Mouse (Mus musculus) regulatory T cell (primary cell): Measurements from ENCODE around the gene Nol3.
"Not testable (repeated sequence)": the region's sequence is repeated elsewhere in the genome, so short reads cannot be mapped to it uniquely, and the experiment has no call there.

Experiments used
- in situ Hi-C: fragments of 300-600 bp; cut with MboI, MseI; formaldehyde crosslinking; loops from one replicate; pipeline ENCODE4 v1.15.1; 2025; ENCODE audit warnings: high pct_unique_total_duplicates

Nol3 gene

GRCm38 (mm10) chr8:105275840-105276239 is at the start of gene Nol3:
Nol3 (plus strand) TSS chr8:105276140.
- in situ Hi-C loops: no loop called here

GRCm38 (mm10) chr8:105231503-105232320 is 44.2 kb upstream of the Nol3 start:
- in situ Hi-C loops: no loop called here

GRCm38 (mm10) chr8:105232321-105232693 is 43.6 kb upstream of the Nol3 start:
- in situ Hi-C loops: not testable (repeated sequence)

- in situ Hi-C loops: no loop called here
Observed at GRCm38 (mm10) chr8:105233126-105233935, 42.6 kb upstream of the Nol3 start.

- in situ Hi-C loops: no loop called here
Observed at GRCm38 (mm10) chr8:105235206-105235605, 40.7 kb upstream of the Nol3 start.

- in situ Hi-C loops: no loop called here
Observed at GRCm38 (mm10) chr8:105237442-105238142, 38.3 kb upstream of the Nol3 start.

- in situ Hi-C loops: no loop called here
Observed at GRCm38 (mm10) chr8:105241016-105241415, 34.9 kb upstream of the Nol3 start.

- in situ Hi-C loops: loop anchor here (25.0 kb wide), 1 partner anchor 615 kb away; the partner anchor contains the start of genes Ciao2b and Rrad
Observed at GRCm38 (mm10) chr8:105251954-105252353, 24.0 kb upstream of the Nol3 start.

- in situ Hi-C loops: loop anchor here (25.0 kb wide), 1 partner anchor 616 kb away; the partner anchor contains the start of genes Ciao2b and Rrad
Observed at GRCm38 (mm10) chr8:105252680-105253537, 23.0 kb upstream of the Nol3 start.

- in situ Hi-C loops: loop anchor here (25.0 kb wide), 1 partner anchor 616 kb away; the partner anchor contains the start of genes Ciao2b and Rrad
Observed at GRCm38 (mm10) chr8:105253766-105254151, 22.2 kb upstream of the Nol3 start.

GRCm38 (mm10) chr8:105254152-105254965 is 21.6 kb upstream of the Nol3 start:
- in situ Hi-C loops: loop anchor here (25.0 kb wide), 1 partner anchor 617 kb away; the partner anchor contains the start of genes Ciao2b and Rrad

- in situ Hi-C loops: loop anchor here (25.0 kb wide), 1 partner anchor 618 kb away; the partner anchor contains the start of genes Ciao2b and Rrad
Observed at GRCm38 (mm10) chr8:105254966-105255350, 21.0 kb upstream of the Nol3 start, which contains the start of gene B3gnt9. B3gnt9 (minus strand) TSS chr8:105255153.

GRCm38 (mm10) chr8:105257318-105258114 is 18.4 kb upstream of the Nol3 start:
- in situ Hi-C loops: loop anchor here (25.0 kb wide), 1 partner anchor 620 kb away; the partner anchor contains the start of genes Ciao2b and Rrad

- in situ Hi-C loops: loop anchor here (25.0 kb wide), 1 partner anchor 622 kb away; the partner anchor contains the start of genes Ciao2b and Rrad
Observed at GRCm38 (mm10) chr8:105258911-105259720, 16.8 kb upstream of the Nol3 start.

GRCm38 (mm10) chr8:105259721-105260320 is 16.1 kb upstream of the Nol3 start:
- in situ Hi-C loops: loop anchor here (25.0 kb wide), 1 partner anchor 623 kb away; the partner anchor contains the start of genes Ciao2b and Rrad

GRCm38 (mm10) chr8:105260371-105261099 is 15.4 kb upstream of the Nol3 start:
- in situ Hi-C loops: loop anchor here (25.0 kb wide), 1 partner anchor 623 kb away; the partner anchor contains the start of genes Ciao2b and Rrad
